Mouse (Mus musculus) forebrain, embryonic 11.5 days (tissue): ENCODE results near the gene Rnf121. TPM values are rescaled to one million over a fixed set of nuclear protein-coding genes. Genes with fewer than 3 reads are reported as not detected.

ENCODE experiments used
- ATAC-seq: fragments of 200-750 bp; cut with Nextera tagmentation; replicated peaks from 2 replicates; pipeline ENCODE4 v1.8.0; 2017; ENCODE audit warnings: moderate TSS enrichment; ENCODE audit not compliant: low FRiP score
- DNase-seq: peaks from one replicate; pipeline ENCODE4 v3.0.0-alpha.2; 2017; ENCODE audit warnings: low spot score
- H3K27ac ChIP-seq: fragments of 300-500 bp; sonication (generic); 2 replicates; pipeline ENCODE4 v1.5.1; 2014; ENCODE audit warnings: low read depth, low read length
- H3K27me3 ChIP-seq: fragments of 300-500 bp; sonication (generic); 2 replicates; pipeline ENCODE4 v1.6.1; 2014; ENCODE audit warnings: mild to moderate bottlenecking, low read length, mixed read lengths; ENCODE audit not compliant: control insufficient read depth, insufficient read depth
- H3K36me3 ChIP-seq: fragments of 300-500 bp; sonication (generic); 2 replicates; pipeline ENCODE4 v1.6.1; 2014; ENCODE audit warnings: mild to moderate bottlenecking, low read length, moderate library complexity, mixed read lengths; ENCODE audit not compliant: control insufficient read depth, insufficient read depth
- H3K4me1 ChIP-seq: fragments of 300-500 bp; sonication (generic); replicated peaks from 2 replicates; pipeline ENCODE4 v1.6.1; 2014; ENCODE audit warnings: low read length, mixed read lengths; ENCODE audit not compliant: control insufficient read depth, insufficient read depth
- H3K4me2 ChIP-seq: fragments of 300-500 bp; sonication (generic); 2 replicates; pipeline ENCODE4 v1.6.1; 2014; ENCODE audit warnings: low read depth, mild to moderate bottlenecking, low read length, moderate library complexity, mixed read lengths; ENCODE audit not compliant: severe bottlenecking
- H3K4me3 ChIP-seq: fragments of 300-500 bp; sonication (generic); 2 replicates; pipeline ENCODE4 v1.5.1; 2014; ENCODE audit warnings: low read depth, low read length
- H3K9ac ChIP-seq: fragments of 300-500 bp; sonication (generic); 2 replicates; pipeline ENCODE4 v1.6.1; 2014; ENCODE audit warnings: low read length
- H3K9me3 ChIP-seq: fragments of 300-500 bp; sonication (generic); 2 replicates; pipeline ENCODE4 v1.6.1; 2016; ENCODE audit warnings: low read length, mixed read lengths; ENCODE audit not compliant: control insufficient read depth
- WGBS: fragments of 180-500 bp; shearing (Covaris S2); extraction: QIAGEN DNeasy Blood & Tissue Kit; methylation state at CpG from one replicate; pipeline ENCODE4 v1.1.7; 2014; 5-methylcytosine and 5-hydroxymethylcytosine counted together
- polyA plus RNA-seq: library from polyadenylated mRNA; unstranded; fragments of >200 nt; fragmentation: Nextera tagmentation; extraction: Ambion mirVana; gene quantifications from 2 replicates; pipeline ENCODE4 v1.2.1, GENCODE M21; 2014

Rnf121 gene
- polyA plus RNA-seq, 1 experiment from 2014 or later = 30.2 TPM

GRCm38 (mm10) chr7:102000921-102001630 is 64.2 kb downstream of the Rnf121 start:
- ATAC-seq (no peak), DNase-seq (no peak)
- Histone ChIP-seq H3K36me3 (peaks cover 35% of the 10 kb centered on the region), H3K4me2 (no peak overlapping the region), H3K4me1 (no peaks in the 10 kb centered on the region), H3K9ac (no peak overlapping the region), H3K27me3 (no peaks in the 10 kb centered on the region), H3K9me3 (no peaks in the 10 kb centered on the region), H3K4me3 (no peak overlapping the region), H3K27ac (no peak overlapping the region)
- 93% methylated on average over 26 of the region's 26 CpGs for WGBS

GRCm38 (mm10) chr7:102000296-102000695 is 65.0 kb downstream of the Rnf121 start:
- no peak overlapping the region for H3K9ac ChIP-seq
- WGBS = 92% methylated on average over 8 of the region's 8 CpGs

GRCm38 (mm10) chr7:101999461-102000151 is 65.7 kb downstream of the Rnf121 start:
- Histone ChIP-seq H3K27ac (no peak overlapping the region), H3K27me3 (no peaks in the 10 kb centered on the region), H3K4me3 (no peak overlapping the region), H3K9me3 (no peaks in the 10 kb centered on the region), H3K9ac (no peak overlapping the region), H3K36me3 (peaks cover 41% of the 10 kb centered on the region), H3K4me1 (no peaks in the 10 kb centered on the region), H3K4me2 (no peak overlapping the region)
- DNase-seq (no peak), ATAC-seq (no peak)
- 93% methylated on average over 15 of the region's 15 CpGs for WGBS

More at GRCm38 (mm10) chr7:102000296-102000695, 65.0 kb downstream of the Rnf121 start:
- Histone ChIP-seq H3K4me2 (no peak overlapping the region), H3K36me3 (peaks cover 41% of the 10 kb centered on the region), H3K27ac (no peak overlapping the region), H3K9me3 (no peaks in the 10 kb centered on the region), H3K4me1 (no peaks in the 10 kb centered on the region), H3K27me3 (no peaks in the 10 kb centered on the region), H3K4me3 (no peak overlapping the region)
- ATAC-seq (no peak), DNase-seq (no peak)

GRCm38 (mm10) chr7:101998194-101998927 is 66.9 kb downstream of the Rnf121 start:
- 78% methylated on average over 14 of the region's 14 CpGs for WGBS
- peak; percentile 87 for DNase-seq
- Histone ChIP-seq H3K9ac (no peak overlapping the region), H3K9me3 (no peaks in the 10 kb centered on the region), H3K27me3 (no peaks in the 10 kb centered on the region), H3K4me1 (no peaks in the 10 kb centered on the region), H3K4me2 (no peak overlapping the region), H3K27ac (no peak overlapping the region), H3K36me3 (peaks cover 46% of the 10 kb centered on the region), H3K4me3 (no peak overlapping the region)
- peak; percentile 63; the same call in 1 of the 2 replicates for ATAC-seq

- peaks cover 35% of the 10 kb centered on the region for H3K36me3 ChIP-seq
- no peaks in the 10 kb centered on the region for H3K4me1 ChIP-seq
- no peaks in the 10 kb centered on the region for H3K9me3 ChIP-seq
- H3K9ac ChIP-seq = no peak overlapping the region
- H3K4me2 ChIP-seq = no peak overlapping the region
- no peak overlapping the region for H3K4me3 ChIP-seq
- no peak overlapping the region for H3K27ac ChIP-seq
- no peaks in the 10 kb centered on the region for H3K27me3 ChIP-seq
- DNase-seq = no peak
- no peak for ATAC-seq
- 86% methylated on average over 3 of the region's 3 CpGs for WGBS
Measured at GRCm38 (mm10) chr7:101994241-101994640, 71.0 kb downstream of the Rnf121 start.

- DNase-seq (no peak), ATAC-seq (no peak)
- Histone ChIP-seq H3K36me3 (no peaks in the 10 kb centered on the region; the same call in 1 of the 2 replicates), H3K4me1 (no peaks in the 10 kb centered on the region), H3K9ac (no peak overlapping the region), H3K27me3 (no peaks in the 10 kb centered on the region), H3K9me3 (no peaks in the 10 kb centered on the region), H3K4me2 (no peak overlapping the region), H3K4me3 (no peak overlapping the region), H3K27ac (no peak overlapping the region)
- 84% methylated on average over 3 of the region's 3 CpGs for WGBS
Measured at GRCm38 (mm10) chr7:101985081-101985480, 80.2 kb downstream of the Rnf121 start.

GRCm38 (mm10) chr7:101982735-101983134 is 82.5 kb downstream of the Rnf121 start:
- Histone ChIP-seq H3K4me3 (no peak overlapping the region), H3K27me3 (no peaks in the 10 kb centered on the region), H3K4me2 (no peak overlapping the region), H3K27ac (no peak overlapping the region), H3K9ac (no peak overlapping the region), H3K4me1 (no peaks in the 10 kb centered on the region), H3K36me3 (no peaks in the 10 kb centered on the region; the same call in 1 of the 2 replicates), H3K9me3 (no peaks in the 10 kb centered on the region)
- ATAC-seq (no peak), DNase-seq (no peak)
- 87% methylated on average over 1 of the region's 1 CpGs for WGBS

GRCm38 (mm10) chr7:101974505-101974904 is 90.8 kb downstream of the Rnf121 start:
- no peaks in the 10 kb centered on the region for H3K9me3 ChIP-seq
- no peak for ATAC-seq
- no peak overlapping the region for H3K27ac ChIP-seq
- no peaks in the 10 kb centered on the region for H3K36me3 ChIP-seq
- peaks cover 8% of the 10 kb centered on the region; the same call in 1 of the 2 replicates for H3K4me1 ChIP-seq
- WGBS = 84% methylated on average over 2 of the region's 2 CpGs
- DNase-seq = no peak
- H3K27me3 ChIP-seq = no peaks in the 10 kb centered on the region
- H3K4me3 ChIP-seq = no peak overlapping the region
- no peak overlapping the region for H3K9ac ChIP-seq
- H3K4me2 ChIP-seq = no peak overlapping the region
